Mouse (Mus musculus): ENCODE data around the gene Kcnma1. TPM values are rescaled to one million over a fixed set of nuclear protein-coding genes. Genes with fewer than 3 reads are reported as not detected.

Gene Kcnma1
- total and polyA plus RNA-seq, 3 experiments, result not detected

DNA sequence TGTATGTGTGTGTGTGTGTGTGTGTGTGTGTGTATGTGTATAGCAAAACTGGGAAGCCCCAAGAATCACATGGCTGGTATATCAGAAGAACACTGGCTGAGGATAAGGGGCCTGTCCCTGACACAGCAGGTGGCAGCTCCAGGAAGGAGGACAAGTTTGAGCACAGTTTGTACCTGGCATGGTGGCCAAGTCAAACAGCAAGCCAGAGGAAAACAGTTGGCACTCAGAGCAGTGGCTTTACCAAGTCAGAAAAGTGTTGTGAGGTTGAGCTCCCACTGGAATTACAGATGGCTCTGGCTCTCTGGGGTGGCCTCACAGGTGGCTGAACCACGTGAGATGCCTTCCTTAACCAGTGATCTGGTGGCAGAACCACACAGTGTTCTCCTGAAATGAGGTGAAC, 132.3 kb downstream of the Kcnma1 start:
- H3K27ac ChIP-seq (ENCODE audit: control insufficient read depth, low read depth, low read length), result no peak overlapping the region
- DNase-seq (ENCODE audit: low read depth, low spot score), result no peak
- no peak for TF ChIP-seq GATA1 (IDR thresholded peaks at IDR 0.05; ENCODE audit: low read depth, low read length)
- no peak for TF ChIP-seq ZKSCAN1 (IDR thresholded peaks at IDR 0.05; ENCODE audit: low read depth, low read length)
- TF ChIP-seq ETS1 (IDR thresholded peaks at IDR 0.05; ENCODE audit: low read depth, low read length), result no peak
- no peak for TF ChIP-seq HCFC1 (IDR thresholded peaks at IDR 0.05; ENCODE audit: low read depth, low read length)
- TF ChIP-seq ZC3H11A (IDR thresholded peaks at IDR 0.05; ENCODE audit: low read depth, low read length), result no peak
- no peak for TF ChIP-seq EP300 (IDR thresholded peaks at IDR 0.05; ENCODE audit: low read depth in 1 of 2, low read length in 2 of 2)
- no peak for TF ChIP-seq MYC (IDR thresholded peaks at IDR 0.05; ENCODE audit: low read depth, low read length)
- no peak for TF ChIP-seq JUND (IDR thresholded peaks at IDR 0.05; ENCODE audit: low read depth, low read length)
- no peak for TF ChIP-seq CTCF (IDR thresholded peaks at IDR 0.05 in 2 of 3, conservative IDR thresholded peaks at IDR 0.05 in 1 of 3; ENCODE audit: control insufficient read depth in 1 of 3, insufficient read depth in 1 of 3, low read depth in 2 of 3, low read length in 3 of 3, poor library complexity in 1 of 3, severe bottlenecking in 1 of 3)
- no peak for TF ChIP-seq TAL1 (IDR thresholded peaks at IDR 0.05; ENCODE audit: low read length)
- TF ChIP-seq ZMIZ1 (IDR thresholded peaks at IDR 0.05; ENCODE audit: low read depth, low read length), result no peak
- no peak for TF ChIP-seq MEF2A (IDR thresholded peaks at IDR 0.05; ENCODE audit: extremely low read depth, insufficient replicate concordance, low read depth, low read length, poor library complexity, severe bottlenecking)
- TF ChIP-seq POLR2AphosphoS5 (IDR thresholded peaks at IDR 0.05; ENCODE audit: borderline replicate concordance, low read depth, low read length), result no peak
- TF ChIP-seq UBTF (IDR thresholded peaks at IDR 0.05; ENCODE audit: borderline replicate concordance, insufficient read depth, low read depth, low read length), result no peak
- TF ChIP-seq CHD1 (IDR thresholded peaks at IDR 0.05; ENCODE audit: low read depth, low read length), result no peak

DNA sequence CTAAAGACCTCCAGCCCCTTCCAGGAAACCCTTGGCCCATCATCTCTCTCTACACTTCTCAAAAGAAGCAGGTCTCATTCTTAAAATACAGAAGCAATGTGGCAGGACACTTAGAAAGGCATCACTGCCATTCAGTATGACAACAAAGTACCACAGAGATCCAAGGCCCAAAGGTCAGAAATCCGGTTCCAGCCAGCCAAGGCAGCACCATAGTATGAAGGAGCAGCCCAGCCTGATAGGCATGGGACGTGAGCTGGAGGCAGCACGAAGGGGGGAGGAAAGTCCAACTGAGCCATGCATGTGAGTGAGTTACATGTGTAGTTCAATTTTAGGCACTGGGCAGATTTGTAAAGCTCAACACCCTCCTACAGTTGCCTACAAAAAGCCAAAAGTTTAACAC, 135.0 kb downstream of the Kcnma1 start:
- no peaks in the 10 kb centered on the region for H3K9me3 ChIP-seq (replicated peaks; ENCODE audit: insufficient read depth, low read length)
- no peak for DNase-seq (ENCODE audit: low read depth, low spot score)
- no peak overlapping the region for H3K4me3 ChIP-seq (ENCODE audit: control insufficient read depth in 1 of 2, insufficient read depth in 1 of 2, low read depth in 2 of 2, low read length in 2 of 2)
- H3K27me3 ChIP-seq (ENCODE audit: control insufficient read depth in 1 of 2, insufficient read depth in 2 of 2, low read length in 2 of 2), result no peaks in the 10 kb centered on the region
- no peaks in the 10 kb centered on the region for H3K79me2 ChIP-seq (ENCODE audit: control insufficient read depth, insufficient read depth, low read length, poor library complexity)
- H3K36me3 ChIP-seq (ENCODE audit: control insufficient read depth in 1 of 2, insufficient read depth in 2 of 2, low read length in 2 of 2), result no peaks in the 10 kb centered on the region
- H3K27ac ChIP-seq (ENCODE audit: control insufficient read depth, low read depth, low read length), result no peak overlapping the region
- TF ChIP-seq MYC (IDR thresholded peaks at IDR 0.05; ENCODE audit: low read depth, low read length) (no peak), NELFE (IDR thresholded peaks at IDR 0.05; ENCODE audit: low read depth, low read length) (no peak), ZKSCAN1 (IDR thresholded peaks at IDR 0.05; ENCODE audit: low read depth, low read length) (no peak), RCOR1 (IDR thresholded peaks at IDR 0.05; ENCODE audit: low read depth, low read length) (no peak), CHD2 (IDR thresholded peaks at IDR 0.05; ENCODE audit: low read length) (no peak), CHD1 (IDR thresholded peaks at IDR 0.05; ENCODE audit: low read depth, low read length) (no peak), JUND (IDR thresholded peaks at IDR 0.05; ENCODE audit: low read depth, low read length) (no peak), MXI1 (IDR thresholded peaks at IDR 0.05; ENCODE audit: low read depth, low read length) (no peak), CTCF (IDR thresholded peaks at IDR 0.05 in 2 of 3, conservative IDR thresholded peaks at IDR 0.05 in 1 of 3; ENCODE audit: control insufficient read depth in 1 of 3, insufficient read depth in 1 of 3, low read depth in 2 of 3, low read length in 3 of 3, poor library complexity in 1 of 3, severe bottlenecking in 1 of 3) (no peak), MAX (IDR thresholded peaks at IDR 0.05; ENCODE audit: low read length) (no peak), USF1 (IDR thresholded peaks at IDR 0.05; ENCODE audit: low read depth, low read length) (no peak), RAD21 (IDR thresholded peaks at IDR 0.05; ENCODE audit: low read depth, low read length) (no peak)
- H3K9ac ChIP-seq (ENCODE audit: control insufficient read depth, low read depth, low read length, poor library complexity, severe bottlenecking), result no peak overlapping the region
- H3K4me1 ChIP-seq (ENCODE audit: control insufficient read depth in 1 of 2, insufficient read depth in 2 of 2, low read length in 2 of 2), result no peaks in the 10 kb centered on the region

More for the DNA sequence above, 132.3 kb downstream of the Kcnma1 start:
- no peak overlapping the region for H3K4me3 ChIP-seq (ENCODE audit: control insufficient read depth in 1 of 2, insufficient read depth in 1 of 2, low read depth in 2 of 2, low read length in 2 of 2)
- no peaks in the 10 kb centered on the region for H3K36me3 ChIP-seq (ENCODE audit: control insufficient read depth in 1 of 2, insufficient read depth in 2 of 2, low read length in 2 of 2)
- no peaks in the 10 kb centered on the region for H3K79me2 ChIP-seq (ENCODE audit: control insufficient read depth, insufficient read depth, low read length, poor library complexity)
- no peak overlapping the region for H3K9ac ChIP-seq (ENCODE audit: control insufficient read depth, low read depth, low read length, poor library complexity, severe bottlenecking)
- no peaks in the 10 kb centered on the region for H3K4me1 ChIP-seq (ENCODE audit: control insufficient read depth in 1 of 2, insufficient read depth in 2 of 2, low read length in 2 of 2)
- no peaks in the 10 kb centered on the region for H3K27me3 ChIP-seq (ENCODE audit: control insufficient read depth in 1 of 2, insufficient read depth in 2 of 2, low read length in 2 of 2)
- H3K9me3 ChIP-seq (replicated peaks; ENCODE audit: insufficient read depth, low read length), result no peaks in the 10 kb centered on the region

Measured in MEL (cell line).